Mouse (Mus musculus) megakaryocyte progenitor cell, adult 5-6 weeks (primary cell): Measurements from ENCODE around the gene Sesn3. TPM values are rescaled to one million over a fixed set of nuclear protein-coding genes. Genes with fewer than 3 reads are reported as not detected.
"Not testable (repeated sequence)": the region's sequence is repeated elsewhere in the genome, so short reads cannot be mapped to it uniquely, and the experiment has no call there.

Source experiments
- ATAC-seq: replicated peaks from 2 replicates; pipeline ENCODE4 v1.8.0; 2016; ENCODE audit warnings: mild to moderate bottlenecking, moderate TSS enrichment, inconsistent platforms; ENCODE audit not compliant: poor library complexity
- total RNA-seq, 2 experiments: library from RNA; stranded (forward) in 1 of 2; stranded (reverse) in 1 of 2; fragments of 157-497, 149-512 nt in 1 of 2; fragments of 200-1000 nt in 1 of 2; gene quantifications; 2 replicates each; pipeline versions ENCODE4 v1.2.3 to v1.2.4; 2015 to 2017

Sesn3 gene
- total RNA-seq, 2 experiments from 2014 or later: 5.6 to 7.5 TPM

GRCm38 (mm10) chr9:14277365-14277991, 2.6 kb downstream of the Sesn3 start:
- ATAC-seq: no peak

GRCm38 (mm10) chr9:14280696-14281095, 5.8 kb downstream of the Sesn3 start:
- ATAC-seq: no peak

GRCm38 (mm10) chr9:14285036-14285435, 10.2 kb downstream of the Sesn3 start:
- no peak for ATAC-seq

DNA sequence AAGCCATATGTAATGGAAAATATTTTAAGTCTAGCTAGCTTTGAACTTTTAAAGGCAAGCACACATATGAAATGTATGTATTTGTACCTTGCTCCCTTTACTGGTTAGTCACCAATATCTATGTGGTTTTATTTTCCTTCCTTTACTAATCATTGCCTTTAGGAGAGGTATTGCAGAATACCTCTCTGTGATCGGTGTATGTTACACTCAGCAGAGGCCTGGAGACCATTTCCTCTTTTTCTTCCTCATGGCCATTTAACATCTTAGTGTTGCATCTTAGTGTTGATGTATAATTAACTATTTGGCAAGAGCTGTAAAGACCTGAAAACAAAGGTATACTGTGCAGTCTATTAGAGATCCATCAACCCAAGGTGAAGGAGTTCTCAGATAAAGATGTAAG, 12.4 kb downstream of the Sesn3 start:
- peak; percentile 85 for ATAC-seq

DNA sequence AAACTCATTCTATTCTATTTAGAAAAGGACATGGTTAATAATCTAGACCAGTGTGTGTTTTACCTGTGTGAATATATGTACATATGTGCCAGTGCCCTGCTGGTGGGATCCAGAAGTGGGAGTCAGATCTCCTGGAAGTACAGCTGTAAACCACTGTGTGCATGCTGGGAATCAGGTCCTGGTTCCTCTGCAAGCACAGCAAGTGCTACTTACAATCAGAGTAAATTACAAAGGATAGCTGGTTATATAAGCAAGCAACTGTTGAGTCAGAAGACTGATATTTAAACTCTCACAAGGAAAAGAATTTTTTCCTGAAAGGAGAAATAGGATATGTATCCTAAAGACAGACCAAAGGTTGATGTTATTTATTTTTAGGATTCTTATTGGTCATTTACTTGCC, 13.6 kb downstream of the Sesn3 start:
- ATAC-seq: no peak

DNA sequence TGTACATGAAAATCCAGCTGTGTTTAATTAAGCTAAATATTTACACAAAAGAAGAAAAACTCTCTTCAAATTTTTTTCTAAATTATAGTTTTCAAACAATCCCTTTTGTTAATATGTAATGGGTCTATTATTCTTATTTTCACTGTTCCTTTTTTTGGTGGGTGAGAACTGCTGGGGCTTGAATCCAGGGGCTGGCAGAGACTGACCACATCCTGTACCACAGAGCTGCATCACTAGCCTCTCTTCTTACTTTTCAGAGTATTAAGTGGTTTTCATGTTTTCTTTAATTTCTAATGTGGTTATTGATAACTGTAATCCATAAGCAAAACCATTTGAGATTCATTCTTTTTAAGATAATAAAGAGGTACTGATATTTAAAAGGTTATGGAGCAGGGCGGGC, 19.0 kb downstream of the Sesn3 start:
- peak; percentile 69 for ATAC-seq

GRCm38 (mm10) chr9:14295680-14296440, 21.0 kb downstream of the Sesn3 start:
- ATAC-seq: no peak

DNA sequence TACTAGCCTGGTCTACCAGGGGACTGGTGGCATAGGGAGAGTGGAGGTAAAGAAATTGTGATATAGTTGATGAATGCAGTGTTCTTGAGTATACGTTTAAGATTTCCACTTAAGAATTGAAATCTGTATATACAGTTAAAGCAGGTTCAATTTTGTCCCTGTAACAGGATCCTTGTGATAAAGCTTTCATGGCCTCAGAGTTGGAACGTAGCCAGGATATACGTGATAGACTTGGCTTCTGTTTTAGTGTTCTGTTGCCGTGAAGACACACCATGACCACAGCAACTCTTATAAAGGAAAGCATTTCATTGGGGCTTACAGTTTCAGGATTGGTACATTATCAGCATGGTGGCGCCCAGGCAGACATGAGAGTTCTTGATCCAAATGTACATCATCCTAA, 22.3 kb downstream of the Sesn3 start:
- no peak for ATAC-seq

- ATAC-seq: no peak
Measured at GRCm38 (mm10) chr9:14299819-14300218, 25.0 kb downstream of the Sesn3 start.

GRCm38 (mm10) chr9:14300795-14301194, 25.9 kb downstream of the Sesn3 start:
- ATAC-seq: no peak

GRCm38 (mm10) chr9:14304262-14304968, 29.5 kb downstream of the Sesn3 start:
- no peak for ATAC-seq

GRCm38 (mm10) chr9:14307341-14307740, 32.5 kb downstream of the Sesn3 start:
- no peak for ATAC-seq

GRCm38 (mm10) chr9:14313968-14314367, 39.1 kb downstream of the Sesn3 start:
- no peak for ATAC-seq

GRCm38 (mm10) chr9:14314477-14314876, 39.6 kb downstream of the Sesn3 start:
- no peak for ATAC-seq

- ATAC-seq: no peak
Measured at GRCm38 (mm10) chr9:14316618-14317017, 41.8 kb downstream of the Sesn3 start.

- ATAC-seq: no peak
Measured at GRCm38 (mm10) chr9:14335829-14336228, 61.0 kb downstream of the Sesn3 start.

DNA sequence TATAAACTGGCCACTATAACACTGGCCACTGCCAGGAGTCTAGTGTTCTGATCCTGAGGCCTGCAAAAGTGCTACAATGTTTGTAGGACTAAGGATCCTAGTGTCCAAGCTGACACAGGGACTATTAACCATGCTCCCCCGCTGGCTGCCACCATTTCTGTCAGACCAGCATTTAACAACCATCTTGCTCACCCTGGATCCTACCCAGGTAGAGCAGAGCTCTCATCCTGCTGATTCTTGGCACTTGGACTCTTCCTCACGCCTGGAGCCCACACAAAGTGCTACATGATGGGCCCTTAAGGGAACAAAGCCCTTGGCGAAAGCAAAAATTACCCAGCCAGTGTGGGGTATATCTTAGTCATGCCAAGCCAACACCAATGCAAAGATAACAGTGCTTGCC, 62.0 kb downstream of the Sesn3 start:
- no peak for ATAC-seq

DNA sequence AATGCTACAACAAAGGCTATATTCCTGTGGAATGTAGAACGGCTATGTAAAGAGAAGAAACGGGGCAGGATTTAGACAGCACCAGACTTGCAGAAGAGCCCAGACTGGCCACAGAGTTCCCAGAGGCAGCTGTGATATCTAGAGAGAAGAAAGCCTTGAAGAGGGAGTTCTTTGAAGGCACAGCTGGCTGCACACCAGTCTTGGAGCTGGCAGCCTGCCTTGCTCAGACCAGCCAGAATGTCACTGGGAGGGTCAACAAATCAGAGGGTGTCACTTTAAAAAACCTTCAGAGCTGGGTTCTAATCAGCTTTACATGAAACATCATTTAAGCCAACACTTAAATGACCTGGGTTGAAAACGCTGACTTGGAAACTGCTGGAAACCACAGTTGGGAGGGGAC, 63.8 kb downstream of the Sesn3 start:
- no peak for ATAC-seq

DNA sequence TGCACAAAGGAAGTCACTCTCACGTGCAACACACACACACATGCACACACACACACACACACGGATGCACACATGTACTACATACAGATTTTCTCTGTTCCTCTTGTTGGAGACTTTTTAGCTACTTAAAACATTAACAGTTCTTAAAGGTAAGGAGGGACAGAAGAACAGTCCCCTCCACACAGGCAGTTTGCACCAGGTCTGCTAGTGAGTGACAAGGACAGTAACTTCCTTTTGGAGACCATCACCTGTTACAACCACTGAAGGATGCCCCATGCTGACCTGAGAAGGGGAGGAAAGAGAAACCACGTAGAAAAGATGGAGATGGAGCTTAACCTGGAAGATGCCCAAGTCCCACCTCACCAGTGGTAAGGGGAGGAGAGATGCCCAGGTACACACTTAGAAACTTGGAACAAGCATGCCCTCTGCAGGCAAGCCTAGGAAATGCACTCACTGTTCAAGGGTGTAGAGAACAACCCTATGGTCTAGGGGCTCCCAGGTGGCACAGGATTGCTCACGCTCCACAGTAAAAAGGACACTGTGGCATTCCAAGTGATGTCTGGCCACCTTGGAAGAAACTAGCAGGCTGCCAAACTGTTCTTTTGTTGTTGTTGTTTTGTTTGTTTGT, 67.3 kb downstream of the Sesn3 start:
- ATAC-seq: peak; percentile 99

- ATAC-seq: not testable (repeated sequence)
Measured at GRCm38 (mm10) chr9:14345866-14346265, 71.0 kb downstream of the Sesn3 start.

- ATAC-seq: peak; percentile 91
Measured at GRCm38 (mm10) chr9:14348416-14348815, 73.5 kb downstream of the Sesn3 start.
